Mouse (Mus musculus) kidney, embryonic 16.5 days (tissue): ENCODE measurements at regions not wholly inside any gene's neighbourhood (a gene's known extent, or its start where the extent isn't known, plus 50 kb on each side); places are given as distances from the start of the nearest gene placed in this dataset.

ENCODE experiments used
- ATAC-seq: fragments of 200-750 bp; cut with Nextera tagmentation; 2 replicates; pipeline ENCODE4 v1.8.0; 2017; ENCODE audit warnings: moderate TSS enrichment; ENCODE audit not compliant: low FRiP score, low TSS enrichment
- H3K27ac ChIP-seq: fragments of 300-500 bp; sonication (generic); 2 replicates; pipeline ENCODE4 v1.5.1; 2014; ENCODE audit warnings: low read length
- H3K27me3 ChIP-seq: fragments of 300-500 bp; sonication (generic); 2 replicates; pipeline ENCODE4 v1.6.1; 2014; ENCODE audit warnings: low read length, control low read depth, mixed read lengths; ENCODE audit not compliant: insufficient read depth
- H3K36me3 ChIP-seq: fragments of 300-500 bp; sonication (generic); 2 replicates; pipeline ENCODE4 v1.6.1; 2014; ENCODE audit warnings: low read length, control low read depth, mixed read lengths; ENCODE audit not compliant: insufficient read depth
- H3K4me1 ChIP-seq: fragments of 300-500 bp; sonication (generic); 2 replicates; pipeline ENCODE4 v1.6.1; 2014; ENCODE audit warnings: low read length, control low read depth, mixed read lengths; ENCODE audit not compliant: insufficient read depth
- H3K4me2 ChIP-seq: fragments of 300-500 bp; sonication (generic); replicated peaks from 2 replicates; pipeline ENCODE4 v1.6.1; 2014; ENCODE audit warnings: low read depth, low read length
- H3K4me3 ChIP-seq: fragments of 300-500 bp; sonication (generic); 2 replicates; pipeline ENCODE4 v1.5.1; 2014; ENCODE audit warnings: mild to moderate bottlenecking, low read length
- H3K9ac ChIP-seq: fragments of 300-500 bp; sonication (generic); replicated peaks from 2 replicates; pipeline ENCODE4 v1.6.1; 2014; ENCODE audit warnings: low read length
- H3K9me3 ChIP-seq: fragments of 300-500 bp; sonication (generic); 2 replicates; pipeline ENCODE4 v1.6.1; 2016; ENCODE audit warnings: low read length, control low read depth
- WGBS: fragments of 180-500 bp; shearing (Covaris S2); extraction: QIAGEN DNeasy Blood & Tissue Kit; methylation state at CpG from one replicate; pipeline ENCODE4 v1.1.7; 2014; 5-methylcytosine and 5-hydroxymethylcytosine counted together

DNA sequence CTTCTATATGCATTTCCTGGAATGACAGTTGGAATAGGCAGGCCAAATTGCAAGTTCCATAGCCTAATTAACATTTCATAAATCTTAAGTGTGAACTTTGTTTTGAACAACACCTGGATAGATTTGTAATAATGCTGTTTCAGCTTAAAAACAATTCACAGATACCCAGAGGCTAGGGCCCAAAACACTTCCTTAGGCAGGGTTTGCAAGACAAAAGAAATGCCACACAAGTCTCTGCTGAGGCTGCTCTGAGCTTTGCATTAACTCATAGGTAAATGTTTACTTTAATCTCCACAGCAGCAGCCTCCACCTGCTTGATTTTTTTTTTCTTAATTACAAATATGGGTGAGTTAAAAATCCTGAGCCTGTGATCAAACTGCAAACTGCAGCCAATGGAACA lies 118.4 kb downstream of the Gnat3 start:
- Histone ChIP-seq H3K4me3 (no peak overlapping the region), H3K27ac (no peak overlapping the region)
- no peak for ATAC-seq

DNA sequence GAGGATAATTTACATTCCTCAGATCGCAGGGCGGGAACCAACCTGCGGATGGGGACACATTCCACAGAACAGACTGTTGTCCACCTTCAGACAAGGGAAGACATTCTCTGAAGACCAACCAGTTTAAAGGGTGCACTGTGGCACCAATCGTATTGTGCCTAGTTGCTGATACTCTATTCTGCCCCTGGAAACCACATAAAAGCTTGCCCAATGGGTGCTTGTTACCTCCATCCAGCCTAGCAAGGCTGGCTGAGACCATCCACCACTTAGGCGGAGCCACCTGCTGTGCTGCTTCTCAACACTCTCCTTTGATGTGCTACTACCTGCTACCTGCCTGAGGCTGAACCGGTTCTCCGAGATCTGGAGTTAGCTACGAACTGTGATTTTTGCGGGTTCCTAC lies 119.9 kb downstream of the Gnat3 start:
- Histone ChIP-seq H3K27ac (no peak overlapping the region), H3K27me3 (no peaks in the 10 kb centered on the region), H3K4me3 (no peak overlapping the region), H3K36me3 (no peaks in the 10 kb centered on the region), H3K4me1 (no peaks in the 10 kb centered on the region), H3K9ac (no peak overlapping the region), H3K4me2 (no peak overlapping the region), H3K9me3 (no peaks in the 10 kb centered on the region)
- no peak for ATAC-seq
- WGBS: 67% methylated on average over 9 of the region's 9 CpGs

More for the DNA sequence above, 118.4 kb downstream of the Gnat3 start:
- Histone ChIP-seq H3K36me3 (no peaks in the 10 kb centered on the region), H3K9me3 (no peaks in the 10 kb centered on the region), H3K9ac (no peak overlapping the region), H3K27me3 (no peaks in the 10 kb centered on the region), H3K4me1 (no peaks in the 10 kb centered on the region), H3K4me2 (no peak overlapping the region)

DNA sequence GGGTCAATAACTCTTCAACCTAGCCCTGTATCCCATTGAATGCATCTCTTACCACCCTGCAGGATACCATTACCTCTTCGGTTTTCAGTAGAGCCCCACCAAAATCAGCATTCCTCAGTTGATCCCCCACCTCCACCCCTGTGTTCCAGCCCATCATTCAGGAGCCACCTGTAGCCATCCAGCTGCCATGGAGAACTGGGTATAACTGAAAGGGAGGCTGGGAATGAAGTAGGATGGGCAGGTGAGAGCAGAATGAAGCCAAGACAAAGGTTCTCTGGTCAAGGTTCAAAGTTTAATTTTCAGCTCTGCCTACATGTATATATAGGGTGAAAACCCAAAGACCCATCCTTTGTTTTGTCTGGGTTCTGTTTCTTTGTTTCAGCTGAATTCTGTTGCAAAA lies 121.4 kb downstream of the Gnat3 start:
- H3K27ac ChIP-seq: no peak overlapping the region
- H3K27me3 ChIP-seq: no peaks in the 10 kb centered on the region
- H3K4me3 ChIP-seq: no peak overlapping the region
- H3K4me2 ChIP-seq: no peak overlapping the region
- H3K4me1 ChIP-seq: no peaks in the 10 kb centered on the region
- H3K9me3 ChIP-seq: no peaks in the 10 kb centered on the region
- 65% methylated on average over 1 of the region's 1 CpGs for WGBS
- ATAC-seq: no peak
- H3K36me3 ChIP-seq: no peaks in the 10 kb centered on the region
- no peak overlapping the region for H3K9ac ChIP-seq

- no peaks in the 10 kb centered on the region for H3K9me3 ChIP-seq
- WGBS: 96% methylated on average over 2 of the region's 2 CpGs
- H3K4me3 ChIP-seq: no peak overlapping the region
- no peak overlapping the region for H3K27ac ChIP-seq
- H3K9ac ChIP-seq: no peak overlapping the region
- no peaks in the 10 kb centered on the region for H3K36me3 ChIP-seq
- H3K27me3 ChIP-seq: no peaks in the 10 kb centered on the region
- no peak for ATAC-seq
- H3K4me2 ChIP-seq: no peak overlapping the region
- 0 out of 2 replicates have a peak, but pooled peaks cover 3% of the 10 kb centered on the region for H3K4me1 ChIP-seq
Measured at GRCm38 (mm10) chr5:18085456-18085855, 123.1 kb downstream of the Gnat3 start.

DNA sequence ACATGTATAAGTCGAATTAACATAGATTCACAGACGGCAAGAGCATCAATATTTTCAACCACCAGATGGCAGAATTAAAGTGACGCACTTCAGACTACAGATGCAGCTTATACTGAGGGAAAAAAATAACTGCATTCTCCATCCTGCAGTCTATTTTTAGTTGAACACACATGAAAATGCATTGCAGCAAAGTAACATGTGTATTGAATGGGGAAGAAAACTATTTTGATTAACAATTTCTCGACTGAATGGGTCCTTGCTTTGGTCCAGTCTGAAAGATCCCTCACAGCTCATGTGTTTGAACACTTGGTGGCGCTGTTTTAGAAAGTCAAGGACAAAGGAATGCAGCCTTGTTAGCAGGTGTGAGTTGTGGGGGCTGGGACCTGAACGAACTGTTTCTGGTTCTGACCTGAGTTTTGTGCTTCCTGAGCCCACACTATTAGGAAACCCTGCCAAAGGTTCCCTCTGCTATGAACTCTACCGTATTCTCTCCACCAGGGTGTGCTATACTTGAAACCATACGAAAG lies 125.6 kb downstream of the Gnat3 start:
- Histone ChIP-seq H3K27ac (no peak overlapping the region), H3K36me3 (no peaks in the 10 kb centered on the region), H3K9me3 (no peaks in the 10 kb centered on the region), H3K9ac (no peak overlapping the region), H3K4me3 (no peak overlapping the region), H3K27me3 (no peaks in the 10 kb centered on the region), H3K4me1 (0 out of 2 replicates have a peak, but pooled peaks cover 3% of the 10 kb centered on the region), H3K4me2 (no peak overlapping the region; the same call in 1 of the 2 replicates)
- WGBS: 32% methylated on average over 8 of the region's 8 CpGs
- ATAC-seq: peak; percentile 80

DNA sequence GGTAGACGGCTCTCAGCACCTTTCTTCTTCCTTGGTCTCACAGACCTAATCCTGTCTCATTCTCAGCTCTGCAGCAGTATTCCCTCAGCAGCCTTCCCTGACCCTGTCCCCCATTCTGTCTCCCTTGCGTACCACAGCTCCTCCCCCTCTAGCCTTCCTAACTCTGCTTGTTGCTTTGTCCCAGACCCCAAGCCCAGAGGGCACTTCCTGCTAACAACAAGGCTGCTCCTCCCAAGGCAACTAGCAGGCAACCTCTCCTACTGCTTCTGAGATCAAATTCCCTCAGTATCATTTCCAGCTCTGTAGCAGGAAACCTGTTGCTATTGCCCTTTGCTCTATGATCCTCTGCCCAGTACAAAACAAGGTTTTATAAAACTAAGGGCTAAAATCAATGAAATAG lies 127.6 kb downstream of the Gnat3 start:
- H3K27me3 ChIP-seq: no peaks in the 10 kb centered on the region
- WGBS: 27% methylated on average over 2 of the region's 2 CpGs
- ATAC-seq: peak; percentile 46; the same call in 1 of the 2 replicates

GRCm38 (mm10) chr5:18114905-18115689 lies 152.7 kb downstream of the Gnat3 start:
- Histone ChIP-seq H3K4me2 (no peak overlapping the region), H3K27ac (no peak overlapping the region), H3K9ac (no peak overlapping the region), H3K4me3 (no peak overlapping the region), H3K27me3 (no peaks in the 10 kb centered on the region), H3K36me3 (no peaks in the 10 kb centered on the region), H3K4me1 (no peaks in the 10 kb centered on the region), H3K9me3 (no peaks in the 10 kb centered on the region)
- ATAC-seq: no peak
- 14% methylated on average over 3 of the region's 3 CpGs for WGBS

More for the DNA sequence above, 127.6 kb downstream of the Gnat3 start:
- Histone ChIP-seq H3K4me1 (0 out of 2 replicates have a peak, but pooled peaks cover 3% of the 10 kb centered on the region), H3K36me3 (no peaks in the 10 kb centered on the region), H3K4me2 (no peak overlapping the region), H3K4me3 (no peak overlapping the region), H3K9ac (0 out of 2 replicates have a peak overlapping the region, but pooled peaks have one; percentile 22), H3K9me3 (no peaks in the 10 kb centered on the region), H3K27ac (no peak overlapping the region)

DNA sequence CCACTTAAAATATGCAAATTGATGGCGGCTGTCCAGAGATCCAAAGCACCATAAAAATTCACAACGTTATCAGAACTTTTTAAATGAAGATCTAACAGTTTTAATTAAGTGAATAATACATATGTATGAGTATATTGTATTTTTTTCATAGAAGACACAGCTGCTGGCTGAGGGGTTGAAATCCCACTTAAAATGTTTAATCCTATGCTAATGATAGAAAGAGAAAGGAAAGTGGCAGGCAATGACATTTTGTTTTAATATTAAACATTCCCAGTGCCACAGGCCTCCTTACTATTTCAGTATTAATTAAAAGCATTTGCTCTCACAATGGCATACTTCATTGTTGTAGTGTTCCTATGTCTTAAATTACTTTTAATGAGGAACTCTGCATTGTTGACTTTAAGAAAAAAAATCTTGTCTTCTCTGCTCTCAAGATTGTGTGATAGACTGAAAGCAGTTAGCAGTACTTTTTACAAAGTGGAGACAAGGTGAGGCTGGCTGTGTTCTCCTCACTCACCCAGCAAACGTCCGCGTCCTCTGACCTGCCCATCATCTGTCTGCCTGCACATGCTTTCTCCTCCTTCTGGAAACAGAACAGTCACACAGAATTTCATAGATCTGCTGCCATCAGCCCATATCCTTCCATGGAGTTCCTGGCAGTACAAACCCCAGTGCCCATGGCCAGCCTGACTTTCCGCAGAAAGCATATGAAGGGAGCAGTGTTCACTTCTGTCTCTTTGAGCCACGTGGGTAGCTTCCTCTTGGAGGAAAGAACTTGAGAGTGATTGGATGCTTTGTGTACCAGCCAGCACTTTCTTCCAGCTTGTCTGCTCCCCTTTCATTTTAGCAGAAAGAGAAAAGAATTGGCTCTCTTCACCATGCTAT lies 173.7 kb downstream of the Gnat3 start:
- ATAC-seq: no peak
- no peak overlapping the region for H3K4me2 ChIP-seq
- no peak overlapping the region for H3K9ac ChIP-seq
- H3K27ac ChIP-seq: no peak overlapping the region
- no peaks in the 10 kb centered on the region for H3K27me3 ChIP-seq
- 68% methylated on average over 7 of the region's 7 CpGs for WGBS
- no peak overlapping the region for H3K4me3 ChIP-seq
- H3K9me3 ChIP-seq: peaks cover 2% of the 10 kb centered on the region; the same call in 1 of the 2 replicates
- H3K4me1 ChIP-seq: no peaks in the 10 kb centered on the region
- H3K36me3 ChIP-seq: no peaks in the 10 kb centered on the region

DNA sequence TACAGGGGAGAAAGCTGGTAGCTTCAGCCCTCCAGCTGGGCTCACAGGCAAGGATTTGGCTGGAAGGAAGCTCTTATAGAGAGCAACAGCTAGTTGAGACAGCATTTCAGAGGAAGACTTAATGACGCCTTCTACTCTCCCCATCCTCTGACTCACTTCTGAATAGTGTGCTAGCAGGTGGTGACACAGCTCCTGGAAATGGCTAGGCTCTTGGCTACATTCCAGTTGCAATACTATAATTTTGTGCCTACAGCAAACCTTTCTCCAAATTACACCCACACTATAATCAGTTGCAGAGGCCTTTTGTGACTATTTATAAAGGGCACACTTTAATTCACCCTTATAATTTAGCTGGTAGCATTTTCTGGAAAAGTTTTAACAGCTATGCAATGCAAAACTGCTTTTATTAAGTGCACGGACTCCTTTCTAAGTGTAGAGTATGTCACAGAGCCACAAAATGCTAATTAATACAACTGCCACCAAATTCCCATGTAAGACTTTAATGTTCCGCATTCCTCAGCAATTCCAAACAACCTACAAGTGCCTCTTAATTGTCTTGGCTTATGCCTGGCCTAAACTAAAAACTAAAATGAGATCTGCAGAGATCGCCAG lies 175.2 kb downstream of the Gnat3 start:
- H3K36me3 ChIP-seq: no peaks in the 10 kb centered on the region
- no peak for ATAC-seq
- no peaks in the 10 kb centered on the region for H3K4me1 ChIP-seq
- no peaks in the 10 kb centered on the region for H3K27me3 ChIP-seq
- no peak overlapping the region for H3K4me3 ChIP-seq
- H3K27ac ChIP-seq: no peak overlapping the region
- 80% methylated on average over 4 of the region's 4 CpGs for WGBS
- H3K4me2 ChIP-seq: no peak overlapping the region
- peaks cover 2% of the 10 kb centered on the region; the same call in 1 of the 2 replicates for H3K9me3 ChIP-seq
- no peak overlapping the region for H3K9ac ChIP-seq
